In genomic region chr14:121579055-121579454, GRCm38 (mm10) we compare ENCODE assay signal across 9 mouse cellular contexts.
DNase-seq lines count a peak whose midpoint lies in the region; ATAC-seq lines count a peak whose summit lies in the region.
"Had no signal": no experiment of that assay in that cellular context is flagged by ENCODE, and none has a peak within 500 bp of the region (broad histone marks: within the 10 kb centered on the region; RNA-seq: fewer than 3 reads in every experiment).

No protein-coding gene starts in this region.

- no peak overlapping the region for H3K27ac ChIP-seq in heart, embryonic 10.5 days
- no peak overlapping the region for H3K27ac ChIP-seq in intestine, embryonic 16.5 days (ENCODE audit: low read length)
- H3K27ac ChIP-seq: limb, embryonic 15.5 days had no signal

- intact Hi-C loops in heart, postnatal 10 days (cut with DNase I): loop anchor here (5.0 kb wide), 2 partner anchors 122 to 302 kb away; no protein-coding TSS in a partner anchor

- H3K9me3 ChIP-seq in heart, embryonic 10.5 days: no peaks in the 10 kb centered on the region
- no peaks in the 10 kb centered on the region for H3K9me3 ChIP-seq in intestine, embryonic 16.5 days (ENCODE audit: control insufficient read depth, low read length)
- H3K9me3 ChIP-seq: limb, embryonic 15.5 days had no signal

- 0 out of 2 replicates have a peak, but pooled peaks cover 4% of the 10 kb centered on the region for H3K4me1 ChIP-seq in heart, embryonic 10.5 days
- H3K4me1 ChIP-seq in intestine, embryonic 16.5 days (ENCODE audit: control insufficient read depth, insufficient read depth, low read length): no peaks in the 10 kb centered on the region
- H3K4me1 ChIP-seq: limb, embryonic 15.5 days had no signal

- H3K4me3 ChIP-seq in heart, embryonic 10.5 days: no peak overlapping the region
- H3K4me3 ChIP-seq in intestine, embryonic 16.5 days (ENCODE audit: low read length): no peak overlapping the region
- H3K4me3 ChIP-seq: limb, embryonic 15.5 days had no signal

- DNase-seq in heart, postnatal 10 days: peak; percentile 49 to 73
- DNase-seq in heart, embryonic 10.5 days (ENCODE audit: low spot score): no peak
- DNase-seq in CD4-positive, CD25-positive, alpha-beta regulatory T cell, adult 2 months (ENCODE audit: low read depth, low spot score): peak; percentile 68
- DNase-seq in adipocyte (ENCODE audit: low spot score): peak; percentile 53
- peak; percentile 57 for DNase-seq in embryo, embryonic 9.5 days (ENCODE audit: extremely low spot score)
- DNase-seq in lung, postnatal 25 days (ENCODE audit: low spot score): peak; percentile 41
- DNase-seq in splenic B cell, adult 2 months (ENCODE audit: low read depth, low spot score): peak; percentile 66

- H3K27me3 ChIP-seq in heart, embryonic 10.5 days (ENCODE audit: insufficient read depth, poor library complexity, severe bottlenecking): no peaks in the 10 kb centered on the region
- no peaks in the 10 kb centered on the region for H3K27me3 ChIP-seq in intestine, embryonic 16.5 days (replicated peaks; ENCODE audit: control insufficient read depth, insufficient read depth, low read length)
- H3K27me3 ChIP-seq in splenic B cell, adult 2 months (ENCODE audit: control insufficient read depth, insufficient read depth, low read length, poor library complexity, severe bottlenecking): no peaks in the 10 kb centered on the region
- H3K27me3 ChIP-seq: limb, embryonic 15.5 days had no signal

- 42% methylated on average over 3 of the region's 3 CpGs for WGBS in heart, embryonic 10.5 days
- 42% methylated on average over 3 of the region's 3 CpGs for WGBS in intestine, embryonic 16.5 days

- peak; percentile 61 for ATAC-seq in intestine, embryonic 16.5 days

- H3K36me3 ChIP-seq in heart, embryonic 10.5 days: peaks cover 30% of the 10 kb centered on the region
- peaks cover 22% of the 10 kb centered on the region for H3K36me3 ChIP-seq in intestine, embryonic 16.5 days (ENCODE audit: control insufficient read depth, insufficient read depth, low read length)
- no peaks in the 10 kb centered on the region; the same call in 1 of the 2 replicates for H3K36me3 ChIP-seq in splenic B cell, adult 2 months (ENCODE audit: control insufficient read depth, insufficient read depth, low read length, poor library complexity, severe bottlenecking)

- no peak overlapping the region for H3K9ac ChIP-seq in intestine, embryonic 16.5 days (ENCODE audit: low read depth, low read length)
- H3K9ac ChIP-seq: limb, embryonic 15.5 days had no signal

- no peak overlapping the region for H3K4me2 ChIP-seq in intestine, embryonic 16.5 days (ENCODE audit: low read depth, low read length)
- H3K4me2 ChIP-seq: limb, embryonic 15.5 days had no signal
